Mouse (Mus musculus): Measurements from ENCODE around the gene Mum1.

Gene Mum1

DNA sequence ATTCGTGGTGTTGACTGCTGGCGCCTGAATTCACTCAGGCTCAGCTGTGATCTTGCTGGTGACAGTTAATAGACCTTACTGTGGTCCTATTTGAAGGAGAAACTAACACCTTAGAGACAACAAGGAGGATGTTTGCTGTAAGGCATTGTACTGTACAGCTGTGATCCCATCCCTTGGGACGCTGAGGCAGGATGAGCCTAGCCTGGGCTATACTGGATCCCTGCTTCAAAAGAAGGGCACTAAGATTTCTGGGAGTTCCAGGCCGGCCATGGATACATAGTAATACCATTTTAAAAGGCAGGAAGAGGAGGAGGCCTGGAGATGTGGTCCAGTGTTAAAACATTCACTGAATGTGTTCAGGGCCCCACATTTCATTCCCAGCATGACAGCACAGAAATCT lies 24.3 kb downstream of the Mum1 start:
- no peak for DNase-seq (ENCODE audit: low spot score in 2 of 2)

DNA sequence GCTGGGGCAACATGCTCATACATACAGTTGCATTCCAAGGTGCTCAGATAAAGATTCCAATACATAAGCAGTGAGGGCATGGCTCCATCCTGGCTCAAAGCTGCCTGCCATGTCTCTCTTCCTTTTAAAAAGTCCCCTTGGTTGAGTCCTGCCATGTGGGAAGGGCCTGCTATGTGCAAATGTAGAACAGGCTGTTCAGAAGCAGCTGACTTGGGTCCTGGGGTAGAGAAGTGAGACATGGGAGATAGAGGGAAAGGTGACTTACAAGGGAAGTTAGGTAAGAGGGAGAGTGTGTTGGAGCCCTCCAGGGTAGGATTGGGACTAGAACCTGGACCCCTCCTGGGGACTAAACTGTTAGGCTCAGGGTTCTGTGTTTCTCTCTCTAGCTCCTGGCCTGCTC lies 25.8 kb downstream of the Mum1 start:
- DNase-seq (ENCODE audit: low spot score in 2 of 2), result no peak

DNA sequence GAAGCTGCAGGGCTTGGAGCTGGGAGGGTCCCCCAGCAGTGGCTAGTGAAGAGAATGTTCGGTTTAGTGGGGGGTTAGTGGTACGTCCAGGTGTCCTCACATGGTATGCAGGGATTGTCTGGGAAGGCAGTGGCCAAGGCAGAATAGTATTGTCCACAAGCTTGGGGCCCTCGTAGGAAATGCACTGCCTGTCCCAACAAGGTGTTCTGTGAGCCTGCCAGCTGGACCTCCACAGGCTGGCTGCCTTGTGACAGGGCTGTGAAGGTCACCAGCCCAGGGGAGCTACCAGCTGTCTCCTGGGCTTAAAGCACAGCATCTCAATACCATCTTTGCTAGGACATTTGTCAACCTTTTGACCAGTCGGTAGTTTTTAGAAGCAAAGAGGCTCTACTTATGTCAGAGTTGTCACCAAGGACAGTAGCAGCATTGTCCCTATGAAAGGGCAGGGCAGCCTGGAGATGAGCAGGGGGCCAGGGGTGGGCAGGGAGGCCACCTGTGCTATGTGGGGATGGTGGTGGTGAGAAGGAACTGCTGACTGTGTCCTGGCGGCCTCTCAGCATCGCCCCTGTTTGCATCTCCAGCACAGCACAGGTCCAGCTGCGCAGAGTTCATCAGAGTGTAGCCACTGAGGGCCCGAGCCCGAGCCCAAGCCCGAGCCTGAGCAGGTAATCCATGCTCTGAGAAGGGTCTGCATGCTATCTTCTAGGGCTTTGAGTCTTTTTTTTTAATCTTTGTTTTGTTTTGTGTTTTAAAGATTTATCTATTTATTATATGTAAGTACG lies 26.4 kb downstream of the Mum1 start:
- no peak for DNase-seq (ENCODE audit: low spot score in 2 of 2)

DNA sequence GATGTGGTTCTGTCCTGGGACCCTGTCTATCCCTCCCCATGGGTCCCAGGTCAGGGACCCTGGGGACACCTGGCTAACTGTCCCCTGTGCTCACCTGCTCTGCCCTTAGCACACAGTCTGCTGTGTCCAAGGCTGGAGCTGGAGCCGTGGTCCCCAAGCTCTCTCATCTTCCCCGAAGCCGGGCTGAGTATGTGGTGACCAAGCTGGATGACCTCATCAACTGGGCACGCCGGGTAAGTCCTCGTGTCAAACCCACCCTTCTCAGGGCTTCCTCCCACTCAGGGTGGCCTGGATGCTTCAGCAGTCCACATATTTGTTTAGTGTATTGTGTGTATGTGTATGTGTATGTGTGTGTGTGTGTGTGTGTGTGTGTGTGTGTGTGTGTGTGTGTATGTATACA lies 27.3 kb downstream of the Mum1 start:
- no peak for DNase-seq (ENCODE audit: low spot score in 2 of 2)

DNA sequence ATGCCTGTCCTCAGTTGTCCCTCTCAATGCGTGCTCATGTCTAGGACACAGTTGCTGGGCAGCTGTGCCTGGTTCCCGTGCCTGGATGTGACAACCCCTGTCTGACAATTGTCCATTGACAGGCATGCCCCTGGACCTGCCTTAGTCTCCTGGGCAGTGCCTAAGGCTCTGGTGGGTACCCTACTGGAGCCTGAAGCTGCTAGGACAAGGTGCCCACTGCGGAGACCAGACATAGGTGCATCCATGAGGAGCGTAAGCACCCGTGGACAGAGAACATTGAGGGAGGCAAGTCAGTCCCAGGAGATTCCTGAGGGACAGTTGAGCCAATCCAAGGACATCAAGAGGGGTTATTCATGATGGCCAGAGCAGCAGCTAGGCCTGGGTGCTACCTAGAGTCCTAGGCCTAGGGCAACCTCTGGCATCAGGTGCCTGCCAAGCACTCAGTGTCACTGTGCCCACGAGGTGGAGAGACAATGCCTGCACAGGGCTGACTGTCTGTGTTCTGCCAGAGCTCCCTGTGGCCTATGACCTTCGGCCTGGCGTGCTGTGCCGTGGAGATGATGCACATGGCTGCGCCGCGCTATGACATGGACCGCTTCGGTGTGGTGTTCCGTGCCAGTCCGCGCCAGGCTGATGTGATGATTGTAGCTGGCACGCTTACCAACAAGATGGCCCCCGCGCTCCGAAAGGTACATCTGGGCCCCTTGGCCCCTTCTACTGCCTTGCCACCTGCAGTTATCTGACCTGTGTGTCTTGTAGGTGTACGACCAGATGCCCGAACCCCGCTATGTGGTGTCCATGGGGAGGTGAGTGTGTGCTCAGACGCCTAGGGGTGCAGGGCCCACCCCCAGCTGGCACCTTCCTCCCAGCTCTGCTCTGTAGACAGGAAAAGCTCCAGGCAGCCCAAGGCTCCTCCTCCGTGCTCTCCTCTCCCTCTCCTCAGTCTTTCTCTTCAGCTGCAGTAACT lies 28.4 kb downstream of the Mum1 start:
- no peak for DNase-seq (ENCODE audit: low spot score in 2 of 2)

DNA sequence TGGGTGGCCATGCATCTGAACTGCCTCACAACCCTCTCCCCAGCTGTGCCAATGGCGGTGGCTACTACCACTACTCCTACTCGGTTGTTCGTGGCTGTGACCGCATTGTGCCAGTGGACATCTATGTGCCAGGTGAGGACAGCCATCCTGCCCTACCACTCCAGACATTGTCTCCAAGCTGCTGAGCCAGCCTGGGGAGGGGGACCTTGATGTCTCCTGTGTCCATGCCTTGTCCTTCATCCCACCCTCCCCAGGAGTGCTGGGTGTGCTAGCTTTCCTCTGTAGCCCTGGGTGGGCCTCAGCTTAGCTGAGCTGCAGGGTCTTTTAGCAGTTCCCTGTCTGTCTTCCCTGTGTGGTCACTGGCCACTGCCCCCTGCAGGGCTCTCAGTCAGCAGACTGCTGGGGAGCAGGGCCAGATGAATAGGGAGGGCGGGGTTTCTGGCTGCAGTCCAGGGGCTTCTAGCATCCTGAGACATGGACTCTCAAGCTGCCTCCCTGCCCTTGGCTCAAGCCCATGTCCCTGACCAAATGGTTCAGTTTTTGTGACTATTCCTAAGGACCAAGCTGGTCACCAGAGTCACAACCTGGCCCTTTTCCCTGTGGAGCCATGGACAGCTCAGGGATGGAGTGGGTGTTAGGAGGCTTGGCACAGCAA lies 29.8 kb downstream of the Mum1 start:
- DNase-seq (ENCODE audit: low spot score in 2 of 2), result no peak

DNA sequence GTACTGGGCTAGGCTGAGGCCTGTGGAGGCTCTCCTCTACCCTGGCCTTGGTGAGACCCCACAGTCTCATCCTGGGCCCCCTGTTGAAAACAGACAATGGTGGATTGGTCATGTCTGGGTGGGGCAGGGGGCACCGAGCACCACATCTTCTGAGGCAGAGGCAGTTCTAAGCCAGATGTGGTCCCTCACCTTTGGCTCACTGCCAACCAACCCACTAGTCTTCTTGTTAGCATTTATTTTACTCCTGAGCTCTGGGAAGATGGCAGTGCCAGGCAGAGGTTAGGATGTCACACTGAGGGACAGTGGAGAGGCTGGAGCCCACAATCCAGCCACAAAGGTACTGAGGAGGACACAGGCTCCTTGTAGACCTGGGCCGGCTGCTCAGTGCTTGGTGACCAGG lies 31.7 kb downstream of the Mum1 start:
- no peak for DNase-seq (ENCODE audit: low spot score in 2 of 2)

DNA sequence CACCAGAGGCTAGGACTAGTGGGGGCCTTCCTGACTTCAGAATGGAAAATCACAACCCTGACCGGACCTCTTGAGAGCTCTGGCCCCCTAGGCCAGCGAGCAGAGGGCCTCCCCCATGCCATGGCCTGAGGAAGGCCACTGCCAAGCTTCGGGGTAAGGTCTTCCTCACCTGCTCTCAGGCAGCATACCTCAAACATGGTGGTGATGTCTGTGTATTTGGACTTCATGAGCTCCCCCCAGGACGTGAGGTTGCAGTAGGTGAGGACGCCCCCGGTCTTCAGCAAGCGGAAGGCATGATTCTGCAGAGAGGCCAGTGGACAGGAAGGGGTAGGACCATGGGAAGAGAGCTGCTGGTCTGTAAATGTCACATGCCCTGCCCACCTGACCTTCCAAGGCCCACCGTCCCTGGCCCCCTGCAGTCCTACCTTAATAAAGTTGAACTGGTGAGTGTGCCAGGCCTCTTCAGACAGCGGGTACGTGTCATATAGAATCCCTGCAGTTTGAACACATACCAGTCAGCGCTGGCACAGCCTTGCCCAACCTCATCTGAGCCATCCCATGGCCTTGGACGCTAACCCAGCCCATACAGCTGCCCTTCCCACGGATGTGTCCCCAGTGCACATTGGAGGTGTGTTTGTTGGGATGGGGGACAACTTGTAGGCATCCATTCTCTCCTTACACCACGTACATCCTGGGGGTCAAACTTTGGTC lies 32.7 kb downstream of the Mum1 start:
- no peak for DNase-seq (ENCODE audit: low spot score in 2 of 2)

DNA sequence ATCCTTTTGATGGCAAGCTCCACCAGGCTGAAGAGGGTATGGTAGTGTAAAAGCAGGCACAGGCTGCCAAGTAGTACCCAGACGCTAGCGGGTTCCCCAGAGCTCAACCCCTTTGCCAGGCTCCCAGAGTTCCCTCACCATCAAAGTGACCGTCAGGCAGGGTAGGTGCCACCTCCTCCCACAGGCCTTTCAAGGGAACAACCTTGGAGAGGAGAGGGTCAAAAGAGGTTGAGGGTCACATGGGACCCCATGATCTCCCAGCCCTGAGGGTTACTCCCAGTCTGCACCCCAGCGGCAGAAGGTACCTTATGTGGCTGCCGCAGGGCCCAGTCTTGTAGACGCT lies 33.2 kb downstream of the Mum1 start:
- DNase-seq (ENCODE audit: low spot score in 2 of 2), result no peak

DNA sequence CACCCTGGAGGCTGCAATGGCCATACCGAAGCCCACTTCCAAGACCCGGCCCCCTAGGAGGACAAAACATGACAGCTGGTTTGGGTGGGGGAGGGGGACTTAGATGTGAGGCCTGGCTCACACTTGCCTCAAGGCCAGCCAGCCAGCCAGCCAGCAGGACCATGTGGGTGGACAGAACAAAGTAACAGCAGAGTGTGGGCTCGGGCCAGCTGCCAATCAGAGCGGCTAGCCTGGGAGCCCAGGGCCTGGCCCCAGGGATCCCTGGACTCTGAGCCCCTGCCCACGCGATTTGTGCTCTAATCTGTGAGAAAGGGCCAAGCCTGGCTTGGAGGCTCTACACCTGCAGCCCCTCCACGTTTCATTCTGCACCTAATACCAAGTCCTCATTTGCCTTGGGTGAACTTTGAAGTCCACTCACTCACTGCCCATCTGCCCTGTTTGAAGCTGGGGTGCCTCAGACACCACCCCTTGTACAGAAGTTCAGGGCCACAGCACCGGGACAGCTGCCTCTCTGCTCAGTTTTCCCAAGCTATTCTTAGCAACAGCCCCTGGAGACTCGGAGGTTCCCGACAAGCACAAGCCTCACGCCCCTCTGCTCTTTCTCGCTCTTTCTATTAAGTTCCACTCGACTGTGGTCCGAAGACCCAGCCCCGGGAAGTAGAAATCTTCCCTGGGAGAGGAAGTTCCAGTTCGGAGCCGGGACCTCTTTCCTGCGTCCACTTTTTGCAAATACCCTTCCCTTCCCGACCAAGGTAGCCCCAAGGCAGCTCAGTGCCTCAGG lies 33.8 kb downstream of the Mum1 start:
- peak; percentile 87 to 89 for DNase-seq (ENCODE audit: low spot score in 2 of 2)

DNA sequence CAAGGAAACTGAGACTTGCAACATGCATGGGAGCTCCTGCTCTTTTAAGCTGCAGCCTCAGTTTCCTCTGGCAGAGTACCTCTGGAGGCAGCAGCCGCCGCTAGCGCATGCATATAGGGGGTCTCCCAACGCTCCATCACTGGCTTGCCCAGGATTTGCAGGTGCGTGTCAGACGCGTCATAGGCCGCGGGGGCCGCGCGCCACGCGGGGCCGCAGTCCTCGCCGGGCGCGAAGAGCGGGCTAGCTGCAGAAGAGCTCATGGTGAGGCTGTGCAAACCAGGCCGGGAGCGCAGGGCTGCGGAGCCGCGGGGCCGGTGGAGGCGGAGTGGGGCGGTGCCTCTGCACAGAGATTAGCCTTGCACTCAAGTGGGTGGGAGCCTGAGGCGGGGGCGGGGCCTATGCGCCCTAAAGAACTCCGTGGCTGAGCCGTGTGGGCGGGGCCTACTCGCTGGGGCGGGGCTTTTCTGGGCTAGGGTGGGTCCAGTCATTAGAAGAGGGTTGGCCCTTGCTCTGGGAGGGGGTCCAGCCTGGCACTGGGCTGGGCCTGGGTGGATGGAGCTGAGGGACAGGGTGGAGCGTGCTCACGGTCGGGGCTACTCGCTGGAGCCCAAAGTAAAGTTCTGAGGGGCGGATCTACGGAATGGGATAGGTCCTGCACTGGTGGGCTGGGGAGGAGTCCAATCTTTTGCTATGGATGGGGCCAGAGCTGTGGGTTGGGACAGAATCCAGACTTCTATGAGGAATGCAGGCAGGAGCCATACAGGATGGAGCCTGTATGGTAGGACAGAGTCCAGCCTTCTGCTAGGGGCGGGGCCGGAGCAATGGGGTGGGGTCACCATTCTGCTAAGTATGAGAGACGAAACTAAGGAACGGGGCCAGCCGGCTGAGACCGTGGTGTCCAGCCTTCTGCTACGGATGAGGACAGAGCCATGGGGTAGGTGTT lies 34.7 kb downstream of the Mum1 start, which contains the start of the genes Gamt and Dazap1:
Gene Gamt (minus strand): TSS at position 371 of the 943 bp plus-strand sequence.
Gene Dazap1 (plus strand): TSS at position 845 of the 943 bp plus-strand sequence.
- DNase-seq (ENCODE audit: low spot score in 2 of 2), result peak; percentile 95 to 96

DNA sequence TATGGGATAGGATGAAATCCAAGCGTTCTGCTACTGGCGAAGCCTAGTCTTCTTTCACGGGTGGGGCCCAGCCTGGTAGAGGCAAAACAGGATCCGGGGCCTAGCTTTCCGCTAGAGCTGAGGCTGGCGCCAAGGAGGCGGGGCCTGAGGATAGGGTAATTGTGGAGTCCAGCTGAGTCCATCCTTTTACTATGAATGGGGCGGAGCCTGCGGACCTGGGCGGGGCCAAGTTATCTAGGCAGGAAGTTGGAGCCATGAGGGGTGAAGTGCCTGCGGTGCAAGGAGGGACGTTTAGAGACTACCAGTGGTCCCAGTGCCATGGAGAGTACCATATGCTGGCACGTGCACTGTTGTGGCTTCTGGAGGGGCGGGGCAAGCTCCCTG lies 35.3 kb downstream of the Mum1 start:
- DNase-seq (ENCODE audit: low spot score in 2 of 2), result peak; percentile 93 to 94

DNA sequence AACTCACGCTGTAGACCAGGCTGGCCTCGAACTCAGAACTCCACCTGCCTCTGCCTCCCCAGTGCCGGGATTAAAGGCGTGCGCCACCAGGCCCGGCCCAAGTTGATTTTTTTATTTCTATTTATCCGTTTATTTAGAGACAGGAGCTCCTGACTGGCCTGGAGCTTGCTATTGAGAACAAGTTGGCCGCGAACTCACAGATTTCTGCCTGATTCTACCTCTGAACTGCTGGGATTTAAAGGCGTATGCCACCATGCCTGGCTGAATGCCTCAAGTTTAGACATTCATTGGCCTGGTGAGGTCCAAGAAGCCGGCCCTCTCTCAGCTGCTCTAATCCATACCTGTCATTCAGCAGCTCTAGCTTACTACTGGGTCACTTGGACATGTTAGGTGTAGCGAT lies 35.9 kb downstream of the Mum1 start:
- DNase-seq (ENCODE audit: low spot score in 2 of 2), result no peak

DNA sequence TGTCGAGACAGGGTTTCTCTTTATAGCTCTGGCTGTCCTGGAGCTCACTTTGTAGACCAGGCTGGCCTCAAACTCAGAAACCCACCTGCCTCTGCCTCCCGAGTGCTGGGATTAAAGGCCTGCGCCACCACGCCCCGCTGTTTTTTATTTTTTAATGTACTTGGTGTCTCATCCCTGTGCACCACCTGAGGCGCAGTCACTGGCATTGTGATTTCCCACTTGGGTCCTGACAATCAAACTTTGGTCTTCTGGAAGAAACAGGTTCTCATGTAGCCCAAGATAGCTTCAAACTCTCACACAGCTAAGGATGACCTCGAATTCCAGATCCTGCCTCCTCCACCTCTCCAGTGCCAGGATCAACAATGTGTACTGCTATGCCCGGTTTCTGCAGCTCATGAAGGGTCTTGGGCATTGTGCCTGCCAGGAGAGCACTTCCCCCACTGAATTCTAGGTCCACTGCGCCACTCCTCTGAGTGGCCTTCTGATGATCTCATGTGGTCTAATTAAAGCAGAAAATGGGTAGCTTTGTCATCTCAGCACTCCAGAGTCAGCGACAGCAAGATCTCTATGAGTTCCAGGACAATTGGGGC lies 36.6 kb downstream of the Mum1 start:
- DNase-seq (ENCODE audit: low spot score in 2 of 2), result no peak

DNA sequence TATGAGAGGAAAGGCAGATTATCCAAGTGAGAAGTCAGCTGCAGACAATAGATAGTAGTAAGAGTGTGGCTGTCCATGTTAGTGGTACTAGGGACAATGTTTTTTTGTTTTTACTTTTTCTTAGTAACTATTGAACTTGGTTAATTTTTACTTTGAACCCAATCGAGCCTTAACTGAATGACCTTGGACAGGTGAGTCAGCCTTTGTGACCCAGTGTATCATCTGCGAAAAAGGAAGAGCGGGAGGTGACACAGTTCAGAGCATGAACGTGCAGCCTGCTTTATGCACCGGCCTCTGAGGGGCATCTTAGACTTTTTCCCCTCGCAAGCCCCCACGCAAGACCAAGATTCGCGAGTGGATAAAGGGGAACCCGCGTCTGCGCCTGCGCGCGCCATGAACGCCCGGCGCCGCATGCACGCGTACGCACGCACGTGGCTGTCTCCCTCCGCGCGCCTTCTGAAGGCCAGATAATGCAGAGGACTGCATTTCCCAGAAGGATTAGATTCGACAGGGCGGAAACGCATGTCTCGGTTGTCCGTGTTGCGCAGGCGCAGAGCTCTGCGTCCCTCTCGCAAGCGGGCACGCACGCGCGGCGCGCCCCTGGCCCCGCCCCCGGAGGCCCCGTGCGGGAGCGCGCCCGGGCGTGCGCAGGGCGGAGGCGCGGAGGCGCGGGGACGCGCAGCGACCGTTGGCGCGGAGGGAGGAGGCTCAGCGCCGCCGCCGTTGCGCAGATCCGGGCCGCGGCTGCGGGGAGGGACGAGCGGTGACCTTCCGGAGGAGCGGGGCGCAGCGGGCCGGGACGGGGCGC lies 38.3 kb downstream of the Mum1 start:
- peak; percentile 99 for DNase-seq (ENCODE audit: low spot score in 2 of 2)

DNA sequence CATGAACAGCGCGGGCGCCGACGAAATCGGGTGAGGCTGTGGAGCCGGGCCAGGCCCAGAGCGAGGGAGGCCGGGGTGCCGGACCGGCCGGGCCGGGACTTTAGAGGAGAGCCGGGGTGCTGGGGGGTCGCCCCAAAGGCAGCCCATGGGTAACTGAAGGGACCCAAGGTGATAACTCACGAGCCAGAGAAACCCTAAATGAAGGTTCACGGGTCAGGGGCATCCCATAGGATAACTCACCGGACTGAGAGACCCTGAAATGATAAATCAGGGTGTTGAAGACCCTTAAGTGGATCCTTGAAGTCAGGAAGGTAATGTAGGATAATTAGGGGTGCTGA lies 38.9 kb downstream of the Mum1 start:
- DNase-seq (ENCODE audit: low spot score in 2 of 2), result no peak

DNA sequence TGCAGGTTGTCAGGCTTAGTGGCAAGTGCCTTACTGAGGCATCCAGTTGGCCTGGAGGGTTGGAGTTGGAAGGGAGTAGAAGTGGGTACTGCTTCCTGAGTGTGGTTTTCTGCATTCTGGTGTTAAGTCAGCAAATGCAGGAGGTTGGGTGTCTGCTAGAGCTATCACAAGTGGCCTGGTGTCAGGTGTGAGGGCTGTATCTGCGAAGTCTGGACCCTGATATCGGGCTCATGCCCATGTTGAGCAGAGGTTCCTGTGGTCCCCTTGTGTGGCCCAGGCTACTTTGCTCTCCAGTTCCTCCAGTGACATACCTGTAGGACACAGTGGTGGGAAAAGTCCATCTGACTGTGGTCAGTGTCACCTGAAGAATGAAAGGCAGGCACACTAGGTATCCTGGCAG lies 43.9 kb downstream of the Mum1 start:
- DNase-seq (ENCODE audit: low spot score in 2 of 2), result no peak

DNA sequence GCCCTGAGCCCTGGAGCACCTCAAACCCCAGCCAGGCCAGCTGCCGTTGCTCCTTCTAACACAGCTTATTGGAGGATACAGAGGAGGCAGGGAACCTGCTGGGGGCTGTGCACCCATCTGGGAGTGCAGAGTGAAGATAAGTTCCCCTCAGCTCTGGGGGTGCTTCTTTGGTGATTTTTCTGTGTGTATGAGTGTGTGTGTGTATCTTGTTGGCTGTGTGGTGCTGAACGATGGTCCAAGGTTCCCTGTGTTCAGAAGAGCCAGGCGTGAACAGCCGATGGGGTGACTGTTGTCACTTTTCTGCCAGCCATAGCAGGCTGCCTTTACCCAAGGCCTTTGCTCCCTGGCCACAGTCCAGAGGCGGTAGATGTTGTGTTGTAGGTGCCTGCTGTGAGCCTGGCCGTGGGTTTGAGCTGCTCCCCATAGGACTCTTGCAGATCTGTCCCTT lies 44.5 kb downstream of the Mum1 start:
- no peak for DNase-seq (ENCODE audit: low spot score in 2 of 2)

Measured in right cerebral cortex, postnatal 10 days (tissue).